Mouse (Mus musculus): ENCODE results near the gene Gm42906.

Gm42906 gene

DNA sequence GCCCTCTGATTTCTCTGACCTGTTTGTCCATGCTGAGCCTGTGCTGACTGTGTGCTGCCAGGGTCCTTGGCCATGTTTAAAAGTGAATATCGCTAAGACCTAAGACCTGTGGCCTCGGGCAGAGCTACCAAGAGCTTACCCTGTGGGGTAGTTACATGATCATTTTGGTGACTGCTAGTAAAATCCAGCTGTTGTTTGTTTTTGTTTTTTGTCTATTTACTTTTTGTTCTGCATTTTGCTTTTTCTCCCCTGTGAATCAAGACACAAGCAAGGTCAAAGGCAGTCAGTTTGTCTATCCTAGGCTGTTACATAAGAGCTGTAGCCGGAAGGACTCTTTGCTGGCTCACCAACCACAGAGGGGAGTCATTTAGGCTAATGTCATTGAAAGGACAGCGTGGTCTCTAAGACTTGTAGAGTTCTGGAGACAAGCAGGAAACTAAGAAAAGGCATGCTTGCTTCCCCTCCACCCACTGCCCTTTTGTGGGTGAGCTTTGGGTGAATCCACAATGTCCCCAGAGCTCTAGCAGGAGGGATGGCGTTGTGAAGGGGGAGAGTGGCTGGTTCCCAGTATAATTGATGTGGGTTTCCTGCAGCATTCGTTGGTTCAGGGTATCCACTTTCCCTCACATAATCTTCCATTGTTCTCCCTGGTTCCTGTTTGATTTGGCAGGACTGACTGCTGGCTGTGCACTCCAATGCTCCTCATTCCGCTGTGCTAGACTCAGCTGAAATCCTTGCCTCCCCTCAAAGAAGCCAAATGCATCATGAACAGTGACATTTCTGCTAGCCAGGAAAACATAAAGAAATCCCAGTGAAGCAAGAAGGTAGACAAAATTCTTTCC lies 33.9 kb downstream of the Gm42906 start:
- DNase-seq = no peak

DNA sequence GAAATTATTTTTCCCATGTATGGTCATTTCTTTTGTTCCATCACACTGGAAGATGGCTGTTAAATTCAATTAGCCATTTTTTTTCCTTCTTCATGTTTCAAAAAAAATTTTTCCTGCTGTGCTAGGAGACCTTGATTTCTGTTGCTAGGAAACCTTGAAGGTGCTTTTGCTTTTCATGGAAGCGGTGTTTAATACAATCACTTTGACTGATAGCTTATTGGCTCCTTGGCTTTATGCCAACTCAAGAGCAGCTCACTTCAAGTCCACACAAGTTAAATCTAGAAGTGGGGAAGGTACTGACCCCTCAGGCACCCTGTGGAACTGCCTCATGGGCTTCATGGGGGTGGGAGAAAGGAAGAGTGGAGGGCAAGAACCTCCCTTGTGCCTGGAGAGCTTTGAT lies 38.1 kb downstream of the Gm42906 start:
- no peak for DNase-seq

DNA sequence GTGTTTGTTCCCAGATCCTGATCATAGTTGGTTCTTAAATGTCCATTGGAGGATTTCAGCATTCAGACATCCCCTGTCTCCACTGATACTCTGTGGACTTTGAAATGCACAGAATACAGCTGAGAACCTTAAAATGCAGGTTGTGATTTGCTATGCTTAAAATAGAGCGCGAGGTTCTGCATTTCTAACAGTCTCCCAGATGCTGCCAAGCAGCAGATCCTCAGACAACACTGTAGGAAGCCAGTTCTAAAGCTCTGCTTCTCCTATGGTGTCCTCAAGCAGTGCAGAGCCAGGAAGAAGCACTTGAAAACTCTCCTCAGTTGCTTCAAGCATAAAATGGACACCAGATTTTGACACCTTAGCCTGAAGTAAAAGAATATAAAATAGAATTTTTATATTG lies 48.1 kb downstream of the Gm42906 start:
- DNase-seq = no peak

DNA sequence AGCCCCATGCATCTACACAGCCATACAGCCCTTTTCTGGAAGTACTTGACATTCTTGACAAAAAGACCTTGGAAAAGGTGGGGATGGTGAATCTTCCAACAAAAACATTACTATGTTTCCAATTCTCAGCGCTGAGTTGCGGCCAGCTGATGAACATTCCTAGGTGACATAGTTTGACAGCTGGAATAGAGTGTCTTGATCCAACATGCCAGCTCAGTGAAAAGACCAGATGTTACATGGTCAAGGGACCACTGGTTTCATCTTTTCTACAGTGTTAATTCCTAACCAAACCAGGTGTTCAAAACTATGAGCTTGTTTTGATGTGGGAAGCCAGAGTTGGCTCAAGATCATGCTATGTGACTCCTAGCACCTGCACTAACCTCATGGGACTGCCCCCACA lies 48.8 kb downstream of the Gm42906 start:
- no peak for DNase-seq

DNA sequence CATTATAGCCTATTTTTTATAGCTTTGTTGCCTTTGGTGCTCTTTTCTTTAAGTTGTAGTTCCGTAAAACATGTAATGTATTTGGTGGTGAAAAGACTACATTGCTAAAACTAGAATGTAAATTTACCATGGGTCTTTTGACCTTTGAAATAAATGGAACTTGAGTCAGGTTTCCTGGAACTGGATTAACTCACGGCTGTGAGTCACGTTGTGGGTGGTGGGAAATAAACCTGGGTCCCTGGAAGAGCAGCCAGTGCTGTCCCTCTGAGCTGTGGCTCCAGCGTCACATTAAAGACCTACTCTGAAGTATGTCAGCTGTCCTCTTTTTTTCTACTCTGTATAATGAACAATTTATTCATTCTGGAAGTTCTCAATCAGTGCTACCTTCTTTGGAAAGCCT lies 51.0 kb downstream of the Gm42906 start:
- no peak for DNase-seq

DNA sequence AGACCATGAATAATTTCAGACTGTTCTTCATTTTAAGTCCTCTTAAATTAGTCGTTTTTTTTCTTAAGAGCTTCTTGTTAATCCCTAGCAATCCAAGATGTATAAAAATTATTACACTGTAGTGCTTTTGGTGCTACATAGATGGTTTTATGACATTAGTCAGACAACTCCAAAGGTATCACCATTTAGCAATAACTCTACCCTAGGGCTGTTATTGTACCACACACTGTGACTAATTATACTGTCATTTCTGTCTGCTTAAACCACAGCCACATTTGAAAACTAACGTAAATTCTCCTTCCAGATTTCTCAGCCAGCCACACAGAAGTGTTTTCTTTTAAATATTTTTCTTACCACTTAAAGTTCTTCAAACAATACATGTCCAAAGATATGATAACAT lies 53.1 kb downstream of the Gm42906 start:
- DNase-seq = no peak

DNA sequence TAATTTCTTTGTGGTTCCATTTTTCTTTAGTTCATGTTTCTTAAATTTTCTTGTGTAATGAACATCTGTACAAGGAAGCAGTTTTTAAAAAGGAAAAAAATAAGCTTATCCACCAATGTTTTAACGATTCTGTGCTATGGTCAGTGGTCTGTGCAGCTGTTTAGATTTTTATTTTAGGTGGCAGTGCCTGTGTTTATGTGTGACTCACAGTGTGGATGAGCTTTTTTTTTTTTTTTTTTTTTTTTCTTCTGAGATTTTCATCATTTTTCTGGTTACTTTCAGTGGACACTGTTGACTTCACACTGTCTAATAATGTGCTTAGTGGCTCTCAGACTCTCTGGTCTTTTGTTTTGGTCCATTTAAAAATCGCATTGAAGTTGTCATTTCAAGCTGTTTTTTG lies 56.8 kb downstream of the Gm42906 start:
- DNase-seq = no peak

DNA sequence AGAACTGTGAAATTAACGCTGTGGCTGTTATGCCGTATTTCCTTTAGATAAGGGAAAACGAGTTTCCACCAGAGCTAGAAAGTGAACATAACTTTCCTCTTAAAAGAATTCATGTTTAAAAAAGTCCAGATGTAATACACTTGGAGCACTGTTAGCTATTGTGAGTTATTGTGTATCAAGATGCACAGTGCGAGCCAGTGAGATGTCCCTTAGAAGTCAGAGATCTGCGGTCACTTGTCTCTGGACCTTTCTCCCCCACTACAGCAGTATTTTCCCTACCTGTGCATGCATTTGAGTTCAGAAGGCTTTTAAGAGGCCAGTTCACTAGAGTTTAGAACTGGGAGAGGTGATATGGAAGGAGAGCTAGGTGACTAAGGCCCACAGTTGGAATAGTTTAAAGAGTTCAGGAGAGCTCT lies 58.6 kb downstream of the Gm42906 start:
- DNase-seq = peak; percentile 18

DNA sequence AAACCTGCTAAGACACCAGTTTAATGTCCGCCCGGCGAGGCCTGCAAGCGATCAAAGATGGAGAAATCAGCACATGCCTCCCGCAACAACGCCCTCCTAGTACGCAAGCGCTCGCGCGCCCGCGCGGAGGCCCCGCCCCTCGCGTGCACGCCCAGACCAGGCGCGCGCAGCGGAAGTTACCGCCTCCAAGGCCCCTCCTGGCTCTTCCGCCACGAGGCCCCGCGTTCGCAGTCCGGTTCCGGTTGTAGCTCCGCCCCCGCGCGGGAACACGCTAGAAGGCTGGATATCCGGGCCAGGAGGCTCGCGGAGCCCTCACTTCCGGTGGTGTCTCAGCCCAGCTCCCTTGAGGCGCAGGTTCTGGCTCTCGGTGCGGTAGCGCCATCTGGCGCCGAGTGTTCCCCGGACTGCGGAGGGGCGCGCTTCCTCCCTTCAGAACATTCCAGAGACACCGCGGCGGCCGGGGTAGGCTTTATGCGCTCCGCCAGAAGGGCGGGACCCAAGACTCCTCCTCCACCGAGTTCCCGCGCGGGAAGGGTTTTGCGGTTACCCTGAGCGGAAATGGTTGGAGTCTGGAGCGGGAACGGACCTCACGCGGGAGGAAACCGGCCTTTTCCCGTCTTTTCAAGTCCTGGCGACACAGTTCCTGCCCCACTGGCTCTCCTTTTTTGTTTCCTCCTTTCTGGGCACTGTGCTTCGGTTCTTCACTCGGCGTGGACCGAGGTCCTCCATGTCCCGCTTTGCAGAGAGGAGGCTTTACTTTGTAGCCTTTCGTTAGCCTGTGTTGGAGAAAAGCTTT lies 59.4 kb downstream of the Gm42906 start:
- DNase-seq = peak; percentile 100

DNA sequence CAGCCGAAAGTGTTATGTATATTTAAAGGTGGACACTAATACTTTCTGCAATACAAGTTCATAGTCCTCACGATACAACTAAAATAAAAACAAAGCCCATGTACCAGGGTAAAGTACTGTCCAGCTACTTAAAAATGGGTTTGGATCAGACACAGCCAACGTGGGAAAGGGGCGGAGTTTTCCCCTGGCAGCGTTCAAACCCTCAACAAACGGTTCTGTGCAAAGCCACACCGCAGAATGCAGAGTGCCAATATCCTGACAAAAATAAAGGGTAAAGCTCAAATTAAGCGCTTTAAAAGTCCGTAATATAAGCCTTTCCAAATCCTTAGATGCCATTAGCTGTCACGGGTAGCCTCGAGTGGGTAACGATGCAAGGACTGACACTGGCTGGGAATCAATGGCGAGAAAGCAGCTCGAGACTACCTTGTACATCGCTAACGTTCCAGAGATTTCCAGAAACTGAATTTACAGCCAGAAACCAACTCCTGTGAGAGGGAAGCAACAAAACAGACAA lies 60.0 kb downstream of the Gm42906 start:
- no peak for DNase-seq

DNA sequence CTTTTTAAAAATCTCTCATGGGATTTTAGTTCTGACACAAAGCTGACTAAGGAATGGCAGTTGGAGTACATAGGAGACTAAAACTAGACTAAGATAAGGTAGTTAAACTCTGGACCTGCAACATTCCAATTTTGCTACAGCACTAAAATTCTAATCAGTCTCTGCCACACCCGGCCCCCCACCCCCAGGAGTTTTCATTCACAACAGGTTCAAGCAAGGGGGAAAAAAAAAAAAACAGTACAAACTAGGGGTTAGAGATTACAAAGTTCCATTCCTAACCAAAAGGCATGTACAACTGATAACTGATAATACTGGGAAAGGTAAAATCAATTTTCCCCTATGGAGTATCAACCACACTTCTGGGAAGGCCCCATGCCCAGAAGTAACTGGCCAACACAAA lies 60.6 kb downstream of the Gm42906 start:
- no peak for DNase-seq

DNA sequence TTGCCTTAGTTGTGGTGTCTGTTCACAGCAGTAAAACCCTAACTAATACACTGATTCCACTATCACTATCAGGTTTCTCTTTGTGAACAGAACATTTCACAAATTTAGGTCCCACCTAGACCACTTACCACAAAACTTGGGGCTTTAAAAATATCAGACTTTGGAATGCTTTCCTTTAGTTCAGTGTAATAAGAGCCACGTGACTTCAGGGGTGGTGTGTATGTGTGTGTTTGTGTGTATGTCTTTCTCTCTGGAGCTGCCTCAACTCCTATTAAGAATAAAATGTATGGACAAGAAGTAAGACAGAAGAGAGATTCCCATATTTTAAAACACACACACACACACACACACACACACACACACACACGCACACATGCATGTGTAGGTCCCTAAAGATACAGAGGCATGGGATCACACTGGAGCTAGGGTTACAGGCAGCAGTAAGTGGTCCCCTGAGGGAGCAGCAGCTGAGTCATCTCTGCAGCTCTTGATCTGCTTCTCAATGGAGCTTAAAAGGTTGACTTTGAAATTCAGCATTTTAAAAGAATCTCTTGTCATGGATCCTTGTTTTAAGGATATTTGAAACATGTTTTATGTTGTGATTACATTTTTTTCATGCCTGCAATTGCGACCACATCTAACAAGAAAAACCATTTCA lies 64.5 kb downstream of the Gm42906 start:
- no peak for DNase-seq

DNA sequence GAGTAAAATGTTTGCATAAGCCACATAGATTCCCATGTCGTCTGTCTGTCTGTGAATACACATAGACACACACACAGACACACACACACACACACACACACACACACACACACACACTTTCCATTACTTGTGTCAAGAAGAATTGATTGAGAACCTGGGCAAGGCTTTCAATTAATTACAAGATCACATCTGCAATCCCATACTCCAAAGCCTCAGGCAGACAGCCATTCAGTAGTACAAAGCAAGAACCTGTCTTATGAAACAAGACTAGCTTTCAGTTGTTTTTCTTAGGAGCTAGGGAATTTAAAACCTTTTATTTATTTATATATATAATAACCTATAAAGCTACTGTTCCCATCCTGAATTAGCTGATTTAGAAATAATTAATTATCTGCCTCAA lies 78.3 kb downstream of the Gm42906 start:
- DNase-seq = no peak

DNA sequence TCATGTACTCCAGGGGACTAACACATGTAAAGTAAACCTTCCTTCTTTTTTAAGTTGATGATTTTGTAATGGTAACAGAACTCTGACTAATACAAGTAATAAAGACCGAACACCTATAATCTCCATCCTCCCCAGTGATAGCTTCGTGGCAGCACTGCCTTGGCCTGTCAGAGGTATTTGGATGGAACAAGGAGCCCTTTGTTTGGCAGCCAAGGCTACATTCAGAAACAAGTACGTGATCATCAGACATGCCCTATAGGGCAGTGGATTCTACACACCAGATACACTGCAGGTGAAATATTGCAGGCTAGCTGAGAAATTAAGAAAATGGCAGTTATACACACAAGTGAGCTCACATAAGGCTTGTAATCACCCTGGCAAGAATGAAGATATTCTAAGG lies 79.5 kb downstream of the Gm42906 start:
- DNase-seq = no peak

DNA sequence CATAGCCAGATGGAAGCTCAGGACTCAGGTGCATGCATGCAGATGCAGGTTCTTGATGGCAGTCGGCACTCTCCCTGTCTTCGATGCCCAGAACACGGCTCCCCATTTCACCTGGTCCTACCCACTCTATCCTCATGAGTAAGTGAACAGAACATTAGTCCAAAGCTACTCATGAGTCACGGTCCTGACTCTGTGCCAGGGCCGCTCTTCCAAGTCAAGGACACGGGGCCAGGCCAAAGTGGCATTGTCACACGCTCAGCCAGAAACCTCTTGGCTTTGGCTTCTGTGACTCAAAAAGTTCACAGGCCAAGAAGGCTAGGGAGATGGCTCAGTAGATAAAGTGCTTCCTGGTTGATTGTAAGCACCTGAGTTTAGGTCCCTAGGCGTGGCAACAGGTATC lies 81.3 kb downstream of the Gm42906 start:
- peak; percentile 23 for DNase-seq

DNA sequence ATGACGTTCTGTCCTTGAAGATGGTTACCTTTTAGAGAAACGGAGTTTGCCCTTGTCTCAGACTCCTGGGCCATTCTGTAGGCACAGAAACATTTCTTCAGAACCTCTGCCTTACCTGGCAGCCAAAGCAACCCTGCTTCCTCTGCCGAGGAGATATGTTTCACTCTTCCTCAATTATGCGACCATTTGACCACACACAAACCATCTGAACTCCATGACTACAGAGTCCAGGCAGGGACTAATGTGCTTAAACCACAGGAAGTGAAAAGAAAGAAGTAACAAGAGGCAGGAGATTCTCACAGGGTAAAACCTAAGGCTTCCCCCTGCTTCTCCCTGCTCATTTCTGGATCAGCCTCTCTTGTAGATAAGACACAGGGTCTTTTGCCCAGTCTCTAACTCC lies 83.2 kb downstream of the Gm42906 start:
- DNase-seq = no peak

DNA sequence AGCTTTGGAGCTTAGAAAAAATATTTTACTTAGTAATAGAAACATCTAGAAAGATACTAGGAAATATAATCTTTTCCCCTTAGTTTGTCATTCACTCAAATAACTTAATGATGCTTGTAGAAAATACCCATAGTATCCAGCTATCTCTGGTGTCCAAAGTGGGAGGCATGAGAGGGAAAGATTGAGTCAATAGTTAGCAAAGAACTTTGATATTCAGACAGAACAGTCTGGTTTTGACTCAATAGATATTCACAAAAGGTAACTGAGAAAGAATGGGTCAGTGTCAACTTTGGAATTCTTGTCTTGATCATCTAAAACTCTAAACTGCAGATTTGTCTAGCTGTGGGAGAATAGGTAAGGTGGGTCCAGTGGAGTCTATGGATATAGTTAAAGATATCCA lies 94.3 kb downstream of the Gm42906 start:
- DNase-seq = no peak

DNA sequence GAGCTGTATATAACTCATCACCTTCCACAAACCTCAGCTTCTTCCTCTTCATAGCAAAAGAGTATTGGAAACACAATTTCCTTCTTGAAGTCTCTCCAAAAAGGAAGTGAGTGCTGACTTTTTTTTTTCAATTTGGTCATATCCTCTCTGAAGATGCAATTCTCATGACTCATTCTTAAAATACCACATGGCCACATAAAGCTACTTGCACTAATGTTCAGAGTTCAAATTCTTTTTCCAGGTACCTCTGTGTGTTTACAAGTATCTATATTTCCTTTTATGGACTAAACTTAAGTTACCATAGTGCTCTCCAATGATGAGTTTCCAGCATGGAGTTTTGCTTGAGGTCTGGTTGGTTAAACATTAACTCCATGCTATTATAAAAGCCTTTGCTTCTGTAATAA lies 94.8 kb downstream of the Gm42906 start:
- no peak for DNase-seq

DNA sequence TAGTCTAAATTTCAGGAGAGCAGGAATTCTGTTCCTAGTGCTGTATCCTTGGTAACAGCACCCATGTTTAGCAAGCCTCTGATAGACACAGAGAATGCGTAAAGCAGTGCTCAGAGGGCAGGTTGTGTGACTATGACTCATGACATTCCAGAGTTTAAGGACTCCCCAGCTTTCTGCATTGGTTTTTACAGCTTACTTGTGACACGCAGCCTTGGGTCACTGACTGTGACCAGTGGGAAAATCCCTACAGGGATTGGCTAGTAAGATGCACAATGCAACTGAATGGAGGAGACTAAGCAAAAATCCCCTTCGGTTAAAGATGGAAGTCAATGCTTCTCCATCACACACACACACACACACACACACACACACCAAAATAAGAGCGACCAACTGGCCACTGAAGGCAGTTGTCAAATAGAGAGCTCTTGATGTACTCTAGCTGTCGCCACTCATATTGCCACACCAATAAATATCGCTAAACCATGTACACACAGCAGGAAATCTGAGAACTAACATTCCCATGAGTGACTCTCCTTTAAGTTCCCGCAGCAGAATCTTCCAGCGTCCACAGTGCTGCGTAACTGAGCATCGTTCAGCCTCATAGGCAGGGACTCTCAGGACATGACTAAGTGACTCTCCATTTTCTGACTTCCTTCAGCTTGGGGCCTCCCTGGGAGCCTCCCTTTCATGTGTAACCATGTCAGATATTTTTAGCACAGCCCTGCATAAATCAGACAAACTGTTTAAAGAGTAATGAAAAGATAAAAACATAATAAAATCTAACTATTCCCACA lies 112.0 kb downstream of the Gm42906 start:
- DNase-seq = peak; percentile 15

DNA sequence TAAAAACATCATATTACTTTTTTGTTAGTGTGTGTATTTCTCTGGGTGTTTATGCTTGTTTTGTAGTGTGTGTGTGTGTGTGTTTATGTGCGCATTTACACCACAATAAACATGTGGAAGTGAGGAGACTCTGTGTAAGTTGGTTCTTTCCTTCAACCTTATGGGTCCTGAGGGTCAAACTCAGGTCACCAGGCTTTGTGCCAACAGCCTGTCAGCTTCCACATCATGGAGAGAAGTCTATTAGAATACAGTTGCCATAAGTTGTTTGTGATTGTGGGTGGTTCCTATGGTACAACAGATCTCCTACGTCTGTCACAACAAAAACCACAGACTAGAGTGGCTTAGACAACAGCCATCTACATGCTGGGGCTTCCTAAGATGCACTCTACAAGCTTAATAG lies 127.7 kb downstream of the Gm42906 start:
- no peak for DNase-seq

DNA sequence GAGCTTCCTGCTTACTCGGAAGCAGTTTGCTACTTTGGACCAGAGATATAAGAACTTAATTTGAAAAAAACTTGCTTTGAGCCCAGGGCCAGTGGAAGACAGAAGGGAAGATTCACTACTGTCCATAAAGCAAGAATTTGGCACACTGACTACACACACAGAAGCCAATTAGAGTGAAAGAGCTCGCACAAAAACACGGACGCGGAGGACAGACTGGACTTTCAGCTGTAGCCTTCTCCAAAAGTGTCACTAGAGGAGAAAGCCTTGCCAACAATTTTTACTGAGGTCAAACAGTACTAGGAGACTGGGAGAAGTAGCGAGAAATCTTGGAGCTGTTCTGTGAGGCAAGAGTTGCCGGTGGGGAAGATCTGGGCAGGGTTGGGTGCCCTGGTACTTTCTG lies 128.4 kb downstream of the Gm42906 start:
- DNase-seq = peak; percentile 41

DNA sequence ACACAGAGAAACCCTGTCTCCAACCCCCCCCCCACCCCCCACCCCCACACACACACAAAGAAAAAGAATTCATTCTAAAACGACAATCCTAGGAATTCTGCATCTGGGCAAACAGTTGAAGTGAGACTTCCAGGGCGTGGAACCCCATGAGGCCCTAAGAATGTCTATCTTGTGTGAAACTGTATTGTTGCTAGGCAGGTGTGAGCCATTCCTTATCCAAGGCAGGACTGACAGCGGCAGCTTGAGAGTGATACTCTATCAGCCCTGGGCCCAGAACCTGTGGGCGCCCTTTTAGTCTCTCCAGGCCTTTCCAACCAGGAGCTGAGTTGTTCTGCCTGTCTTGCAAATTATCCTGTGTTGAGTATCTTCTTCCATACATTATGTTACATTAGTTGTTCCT lies 129.6 kb downstream of the Gm42906 start:
- DNase-seq = no peak

DNA sequence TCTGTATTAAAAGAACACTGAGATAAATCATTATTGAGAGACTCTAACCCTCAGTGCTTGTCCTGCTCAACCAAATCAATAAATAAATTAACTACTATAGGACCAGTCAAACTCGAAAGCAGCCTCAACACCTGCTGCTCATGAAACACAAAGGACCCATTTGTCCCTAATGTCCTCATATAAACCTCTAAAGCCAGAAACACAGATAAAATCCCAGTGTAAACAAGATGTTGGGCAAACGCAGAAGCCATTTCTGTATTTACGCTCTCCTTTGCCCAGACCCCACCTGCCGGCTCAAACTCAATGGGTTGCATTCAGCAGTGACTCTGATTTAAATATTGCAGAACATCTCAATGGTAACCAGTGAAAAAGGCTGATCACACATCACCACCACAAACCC lies 131.7 kb downstream of the Gm42906 start:
- no peak for DNase-seq
